Mouse (Mus musculus) embryonic fibroblast, embryonic 13.5 days (primary cell): Measurements from ENCODE around the gene Hist2h2aa2.

Experiments
- CTCF ChIP-seq: IDR thresholded peaks from 2 replicates; pipeline ENCODE4 v1.5.1; 2011; ENCODE audit warnings: mild to moderate bottlenecking, control low read depth, low read length, moderate library complexity, borderline replicate concordance; ENCODE audit not compliant: insufficient read depth
- POLR2A ChIP-seq: IDR thresholded peaks from 2 replicates; pipeline ENCODE4 v1.6.1; 2011; ENCODE audit warnings: low read depth, mild to moderate bottlenecking, control low read depth, low read length, moderate library complexity

GRCm38 (mm10) chr3:96260220-96260619 lies 20.1 kb upstream of the Hist2h2aa2 start:
- TF ChIP-seq CTCF: no peak
- TF ChIP-seq POLR2A: no peak
